Mouse (Mus musculus): ENCODE measurements around the gene Phf21a.

The Phf21a gene

DNA sequence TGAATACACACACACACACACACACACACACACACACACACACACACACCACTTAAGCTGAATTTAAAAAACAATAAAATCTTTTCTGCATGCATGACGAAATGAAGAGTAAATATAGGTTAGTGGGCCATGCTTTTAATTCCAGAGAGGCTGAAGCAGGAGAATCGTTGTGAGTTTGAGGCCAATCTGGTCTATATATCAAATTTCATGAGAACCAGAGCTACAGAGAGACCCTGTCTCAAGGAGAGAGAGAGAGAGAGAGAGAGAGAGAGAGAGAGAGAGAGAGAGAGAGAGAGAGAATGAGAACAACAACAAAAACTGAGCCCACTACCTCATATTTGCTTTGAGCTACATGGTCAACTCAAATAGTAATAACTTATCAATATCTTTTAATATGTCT lies at the start of gene Phf21a:
TSS of gene Phf21a (plus strand) at position 301 of the 400 bp plus-strand sequence.
- DNase-seq, result no peak

DNA sequence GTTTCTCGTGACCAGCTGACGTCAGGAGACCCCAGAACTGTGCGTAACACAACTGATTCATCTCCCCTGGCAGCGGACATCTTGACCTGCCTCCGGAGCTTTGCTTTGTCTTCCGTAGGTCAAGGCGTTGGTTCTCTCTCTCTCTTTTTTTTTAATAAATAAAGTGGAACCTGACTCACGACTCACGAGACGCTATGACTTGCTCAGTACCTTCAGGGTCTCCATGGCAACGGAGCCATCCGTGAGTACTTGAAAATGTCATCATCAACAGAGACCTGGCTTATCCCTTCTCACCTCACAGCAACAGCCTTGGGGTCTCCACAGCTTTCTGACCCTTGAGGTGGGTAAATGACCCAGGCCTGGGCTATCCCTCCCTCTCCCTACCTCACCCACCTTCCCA lies 49.6 kb upstream of the Phf21a start:
- DNase-seq, result no peak

DNA sequence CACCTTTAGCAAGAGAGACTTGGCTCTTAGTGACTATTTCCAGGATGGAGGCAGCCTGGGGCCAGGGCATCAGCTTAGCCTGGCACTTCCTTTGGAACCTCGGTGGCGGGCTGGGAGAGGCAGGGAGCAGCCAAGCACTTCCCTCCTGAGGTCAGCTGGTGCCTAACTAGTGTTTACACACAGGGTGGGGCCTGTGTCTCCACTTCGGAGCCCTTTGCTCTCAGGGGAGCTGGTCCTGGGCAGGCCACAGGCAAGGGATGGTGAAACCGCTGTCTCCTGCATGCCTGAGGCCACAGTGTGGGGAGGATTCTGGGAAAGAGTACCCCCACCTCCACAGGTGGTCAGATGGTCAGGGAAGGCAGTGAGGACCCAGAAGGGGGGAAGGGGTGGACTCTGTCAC lies 45.3 kb upstream of the Phf21a start:
- no peak for DNase-seq

DNA sequence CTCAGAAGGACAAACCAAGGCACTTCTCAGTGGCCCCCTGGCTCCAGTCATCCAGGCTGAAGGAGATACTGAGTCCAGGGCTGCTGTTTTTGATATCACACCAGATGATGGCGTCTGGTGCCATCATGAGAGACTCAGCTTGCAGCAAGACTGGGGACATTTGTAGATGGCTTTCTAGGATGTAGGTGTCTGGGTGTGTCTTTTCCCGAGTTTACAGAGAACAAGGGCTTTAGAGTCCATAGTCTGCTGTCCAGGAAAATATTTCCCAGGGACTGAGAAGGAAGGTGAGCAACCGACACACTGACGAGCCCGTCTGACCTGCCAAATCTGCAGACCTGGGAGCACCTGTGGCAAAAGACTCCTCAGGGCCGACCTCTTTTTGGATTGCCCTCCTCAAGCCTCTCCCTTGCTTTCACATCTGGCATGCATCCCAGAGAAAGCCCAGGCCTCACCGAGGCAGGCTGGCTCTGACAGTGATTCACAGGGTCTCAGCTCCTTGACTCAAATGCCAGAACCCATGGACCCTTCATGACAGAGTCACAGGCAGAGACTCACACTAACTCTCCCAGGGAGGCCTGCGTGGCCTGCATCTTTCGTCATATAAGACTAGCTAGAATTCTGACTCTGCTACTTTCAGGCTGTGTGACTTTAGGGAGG lies 44.8 kb upstream of the Phf21a start:
- DNase-seq, result no peak

DNA sequence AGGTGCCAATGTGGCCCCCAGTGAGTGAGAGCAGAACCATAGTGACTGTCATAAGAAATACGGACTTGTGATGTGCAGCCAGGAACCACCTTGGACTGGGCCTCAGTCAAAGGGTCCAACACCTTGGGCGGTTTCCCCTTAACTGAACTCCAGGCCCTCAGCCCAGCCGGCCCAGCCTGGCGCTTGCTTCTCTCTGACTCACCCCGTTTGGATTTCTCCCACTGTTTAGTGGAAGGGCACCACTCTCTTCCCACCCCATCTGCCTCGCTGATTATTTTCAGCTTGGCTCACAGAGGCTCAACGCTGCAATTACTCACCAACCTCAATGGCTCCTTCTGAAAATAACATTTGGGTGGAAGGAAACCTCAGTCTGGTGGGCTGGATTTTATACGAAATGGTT lies 40.7 kb upstream of the Phf21a start:
- DNase-seq, result no peak

DNA sequence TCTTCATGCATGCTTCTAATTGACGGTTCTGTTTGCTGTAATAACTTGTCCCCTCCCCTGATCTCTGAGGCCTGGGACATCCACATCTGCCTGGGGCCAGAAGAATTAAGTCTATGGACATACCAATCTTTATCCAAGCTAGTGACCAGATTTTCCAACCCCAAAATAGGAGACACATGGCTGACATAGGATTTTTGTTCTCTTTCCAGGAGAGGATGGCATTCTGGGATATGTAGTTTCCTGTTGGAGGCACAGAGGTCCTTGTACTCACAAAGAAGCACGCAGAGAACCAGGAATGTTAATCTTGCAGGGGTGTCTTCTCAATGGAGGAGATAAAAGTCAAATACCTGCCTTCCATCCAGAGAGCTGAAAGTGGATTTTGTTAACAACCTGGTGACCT lies 40.2 kb upstream of the Phf21a start:
- DNase-seq, result no peak

DNA sequence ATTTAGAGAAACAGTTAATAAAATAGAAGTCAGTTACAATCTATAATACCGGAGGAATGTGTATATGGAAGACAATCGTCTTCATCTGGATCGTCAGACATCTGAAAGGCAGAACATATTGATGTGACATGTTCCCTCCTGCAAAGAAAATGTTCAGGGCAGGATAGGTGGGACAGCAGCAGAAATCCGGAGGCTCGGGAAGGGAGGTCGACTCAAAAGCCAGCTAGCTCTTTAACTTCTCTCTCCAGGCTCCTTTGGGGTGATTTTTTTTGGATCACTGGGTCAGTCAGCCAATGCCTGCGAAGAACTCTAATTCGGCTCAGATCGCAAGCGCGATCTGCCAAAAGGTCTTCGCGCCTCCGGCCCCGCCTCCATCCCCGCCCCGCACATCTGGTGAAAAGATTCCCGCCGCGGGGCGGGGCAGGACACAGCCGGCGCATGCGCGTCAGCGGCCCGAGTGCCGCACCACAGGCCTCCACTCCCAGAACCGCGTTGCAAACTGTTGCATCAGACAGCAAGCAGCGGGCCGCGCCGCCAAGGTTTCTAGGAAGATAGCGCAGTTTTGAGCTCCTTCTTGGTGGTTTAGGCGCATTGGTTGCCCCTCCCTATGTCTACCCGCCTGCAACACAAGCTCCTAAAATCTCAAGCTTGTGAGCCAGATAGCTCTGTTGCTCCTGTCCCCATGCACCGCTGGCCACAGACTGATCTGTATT lies 37.7 kb upstream of the Phf21a start:
- DNase-seq, result peak; percentile 94 to 96

DNA sequence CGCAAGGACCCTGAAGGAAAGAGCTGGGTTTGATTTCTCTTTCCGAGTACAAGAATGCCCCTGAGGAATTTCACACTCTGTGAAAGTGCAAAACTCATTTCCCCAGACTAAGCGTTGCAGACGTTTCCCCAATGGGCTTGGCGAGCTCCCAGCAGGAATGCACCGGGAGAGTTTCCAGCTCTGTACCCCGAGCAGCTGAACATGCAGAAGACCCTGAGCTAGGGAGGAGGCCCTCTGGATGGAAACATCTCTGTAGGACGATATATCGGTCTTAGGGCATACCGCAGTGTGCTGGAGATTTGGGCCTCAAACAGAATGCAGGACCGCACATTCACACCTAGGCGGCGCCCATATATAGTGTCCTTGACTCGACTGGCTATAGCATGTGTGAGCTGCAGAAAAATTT lies 37.1 kb upstream of the Phf21a start:
- peak; percentile 68 to 77 for DNase-seq

DNA sequence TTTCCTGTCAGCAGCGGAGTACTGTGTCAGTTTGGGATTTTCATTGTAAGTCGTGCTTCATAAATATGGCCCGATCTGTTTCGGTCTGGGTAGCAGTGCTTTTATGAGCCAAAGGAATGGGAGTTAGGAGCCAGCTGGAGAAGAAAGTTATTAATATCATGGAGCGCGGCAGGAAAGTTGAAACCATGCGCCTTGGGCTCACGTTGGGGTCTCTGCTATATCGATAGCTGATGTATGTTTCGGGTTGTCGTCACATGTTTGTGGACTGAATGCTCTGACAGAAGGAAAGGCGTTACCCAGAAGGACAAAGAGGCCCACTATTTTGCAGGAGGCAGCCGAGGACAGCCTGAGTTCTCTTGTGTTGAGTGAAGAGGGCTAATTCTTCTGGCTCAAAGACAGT lies 36.2 kb upstream of the Phf21a start:
- DNase-seq, result no peak

DNA sequence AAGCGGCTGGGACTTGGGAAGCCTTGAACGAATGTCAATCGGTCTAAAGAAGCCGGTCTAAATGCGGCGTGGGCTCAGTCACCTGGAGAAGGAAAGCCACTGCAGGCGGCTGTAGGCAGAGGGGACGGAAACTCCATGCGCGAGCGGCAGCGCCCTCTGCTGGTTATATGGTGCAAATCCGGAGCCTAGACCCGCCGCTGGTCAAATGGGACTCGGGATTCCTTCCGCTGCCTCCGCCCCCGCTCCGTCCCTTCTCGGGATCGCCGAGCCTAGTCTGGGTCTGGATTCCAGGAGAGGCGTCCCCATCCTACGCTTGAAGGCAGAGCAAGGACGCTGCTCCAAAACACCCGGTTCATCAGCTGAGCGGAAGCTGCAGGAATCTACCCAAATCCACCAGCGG lies 34.4 kb upstream of the Phf21a start:
- DNase-seq, result peak; percentile 95

DNA sequence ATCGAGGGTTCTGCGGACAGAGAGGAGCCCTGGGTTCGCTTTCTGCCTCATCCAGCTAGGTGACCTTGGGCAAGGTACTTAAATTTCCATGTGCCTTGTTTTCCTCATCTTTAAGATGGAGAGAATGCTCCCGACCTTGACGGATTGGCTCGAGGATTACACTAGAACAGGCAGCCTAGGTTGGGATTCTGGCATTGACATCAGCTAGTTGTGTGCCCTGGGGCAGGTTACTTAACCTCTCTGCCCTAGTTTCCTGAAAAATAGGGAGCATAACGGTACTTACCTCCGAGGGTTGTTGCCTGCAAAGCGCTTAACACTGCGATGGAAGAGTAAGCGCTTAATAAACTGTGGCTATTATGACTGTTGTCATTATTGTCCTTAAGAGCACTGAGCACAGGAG lies 34.0 kb upstream of the Phf21a start:
- DNase-seq, result no peak

DNA sequence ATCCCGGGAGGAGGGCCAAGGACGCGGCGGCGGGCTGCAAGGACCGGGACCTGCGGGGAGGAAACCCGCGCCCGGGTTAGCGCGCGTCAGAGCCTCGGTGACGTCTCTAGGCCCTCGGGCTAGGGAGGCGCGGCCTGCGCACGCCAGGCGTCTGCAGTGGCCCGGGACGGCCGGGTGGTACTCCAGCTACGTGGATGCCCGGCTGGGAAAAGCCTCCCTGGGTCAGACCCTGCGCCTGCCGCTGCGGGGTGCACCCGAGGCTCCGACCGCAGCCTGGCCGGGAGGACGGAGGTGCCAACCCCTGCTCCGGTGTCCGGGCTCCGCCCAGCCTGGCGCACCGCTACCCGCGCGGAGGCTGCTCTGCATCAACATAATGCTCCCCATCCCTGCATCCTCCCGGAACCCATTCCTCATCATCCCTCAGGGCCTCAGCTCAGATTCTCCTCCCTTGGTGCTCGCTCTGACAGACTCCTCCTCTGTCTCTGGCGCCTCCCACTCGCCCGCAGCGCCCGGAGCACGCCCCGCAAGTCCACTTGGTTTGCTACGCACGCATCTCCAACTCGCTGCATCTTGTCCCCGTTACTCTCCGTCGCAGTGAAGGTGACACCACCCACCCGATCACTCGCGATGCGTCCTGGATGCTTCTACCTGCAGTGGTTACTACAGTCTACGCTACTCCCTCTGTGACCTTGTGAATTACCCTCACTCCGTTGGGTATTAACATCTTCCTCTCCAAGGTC lies 33.3 kb upstream of the Phf21a start:
- DNase-seq, result peak; percentile 58 to 69

DNA sequence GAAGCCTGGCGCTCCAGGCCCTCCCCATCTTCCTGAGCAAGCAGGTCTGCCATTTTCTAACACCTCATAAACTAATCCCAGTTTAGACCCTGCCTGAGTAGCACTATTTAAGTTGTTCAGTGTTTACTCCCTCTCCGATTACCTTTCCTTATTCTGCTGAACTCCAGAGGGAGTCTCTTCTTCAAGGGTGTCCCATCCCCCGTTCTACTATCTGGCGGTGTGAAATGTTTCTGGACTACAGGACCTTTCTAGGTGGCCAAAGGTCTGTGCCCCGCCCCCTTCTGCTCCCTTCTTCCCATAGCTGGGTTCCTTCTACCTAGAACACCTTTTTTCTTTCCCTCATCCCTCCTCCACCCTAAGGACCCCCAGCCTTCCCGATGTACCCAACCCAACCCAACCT lies 32.6 kb upstream of the Phf21a start:
- DNase-seq, result peak; percentile 35 to 55

DNA sequence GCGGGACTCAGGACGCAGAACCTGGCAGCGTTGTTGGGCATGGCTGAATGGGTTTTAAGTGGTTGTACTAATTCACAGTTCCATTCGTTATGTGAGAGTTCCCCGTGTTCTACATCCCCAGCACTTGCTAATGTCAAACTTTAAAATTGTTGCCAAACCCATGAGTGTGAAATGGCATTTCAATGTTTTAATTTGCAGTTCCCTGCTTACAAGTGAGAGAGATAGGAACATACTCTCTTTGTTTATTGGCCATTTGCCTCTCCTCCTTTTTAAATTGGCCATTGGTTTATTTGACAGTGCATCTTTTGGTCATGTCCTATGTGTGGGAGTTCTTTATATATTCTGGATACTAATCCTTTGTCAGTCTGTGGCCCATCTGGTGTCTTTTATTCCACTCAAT lies 31.6 kb upstream of the Phf21a start:
- DNase-seq, result no peak

DNA sequence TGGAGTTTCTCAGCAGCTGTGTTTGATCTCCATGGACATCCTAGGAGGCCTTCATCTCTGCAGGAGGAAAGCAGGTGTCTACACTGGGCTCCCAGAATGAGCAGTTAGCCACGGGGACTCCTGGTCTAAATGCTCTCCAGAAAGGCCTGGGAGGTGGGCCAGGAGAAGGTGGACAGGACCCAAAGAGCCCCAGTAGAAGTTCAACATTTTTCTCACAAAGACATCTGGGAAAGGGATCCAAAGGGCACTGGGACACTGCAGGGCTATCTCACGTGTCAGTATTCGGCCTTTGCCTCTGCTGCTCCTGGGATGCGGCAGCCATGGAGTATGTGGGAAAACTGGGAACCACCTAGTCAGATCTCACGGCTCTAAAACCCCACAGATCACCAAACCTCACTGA lies 29.8 kb upstream of the Phf21a start:
- DNase-seq, result peak in 1 of 2 experiments; percentile 13

DNA sequence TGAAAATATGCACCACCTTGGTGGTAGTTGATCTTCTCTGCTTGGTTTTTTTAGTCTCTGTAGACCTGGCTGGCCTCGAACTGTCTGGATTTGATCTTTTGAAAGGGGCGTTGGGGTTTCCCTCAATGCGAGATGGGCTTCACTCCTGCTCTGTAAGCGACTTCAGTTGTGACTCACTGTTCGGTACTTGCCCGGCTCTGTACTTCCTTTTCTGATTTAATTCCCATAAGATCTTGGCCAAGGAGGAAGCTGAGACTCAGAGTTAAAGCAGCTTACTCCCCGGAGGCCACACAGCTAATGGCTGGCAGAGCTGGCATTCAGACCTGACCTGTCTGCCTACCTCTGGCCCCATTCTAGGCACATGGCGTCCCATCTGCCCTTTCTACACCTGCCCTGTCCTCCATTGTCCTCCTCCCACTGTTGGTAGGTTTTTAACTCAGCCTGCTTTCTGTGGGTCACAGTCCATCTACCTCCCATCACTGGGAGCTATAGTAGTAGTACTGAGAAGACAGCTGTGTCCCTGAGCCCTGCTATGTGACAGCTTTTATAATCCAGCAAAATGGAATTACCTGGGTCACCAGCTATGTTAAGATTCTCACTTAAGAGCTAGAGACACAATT lies 27.5 kb upstream of the Phf21a start:
- DNase-seq, result no peak

DNA sequence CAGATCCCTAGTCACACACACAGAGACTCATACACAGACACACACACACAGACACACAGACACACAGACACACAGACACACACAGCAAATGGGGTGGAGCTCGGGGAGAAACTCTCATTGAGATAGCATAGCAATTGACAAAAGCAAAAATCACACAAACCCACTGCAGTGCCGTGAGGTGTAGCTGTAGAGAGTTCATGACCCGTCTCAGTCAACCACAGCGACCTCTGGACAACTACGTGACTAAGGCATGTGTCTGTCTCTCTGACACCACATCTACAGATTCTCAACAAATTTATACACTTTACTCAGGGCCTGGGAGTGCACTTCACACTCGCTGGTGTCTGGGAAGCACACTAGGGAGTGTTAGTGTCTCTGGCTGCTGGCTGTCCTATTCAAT lies 27.0 kb upstream of the Phf21a start:
- DNase-seq, result no peak

DNA sequence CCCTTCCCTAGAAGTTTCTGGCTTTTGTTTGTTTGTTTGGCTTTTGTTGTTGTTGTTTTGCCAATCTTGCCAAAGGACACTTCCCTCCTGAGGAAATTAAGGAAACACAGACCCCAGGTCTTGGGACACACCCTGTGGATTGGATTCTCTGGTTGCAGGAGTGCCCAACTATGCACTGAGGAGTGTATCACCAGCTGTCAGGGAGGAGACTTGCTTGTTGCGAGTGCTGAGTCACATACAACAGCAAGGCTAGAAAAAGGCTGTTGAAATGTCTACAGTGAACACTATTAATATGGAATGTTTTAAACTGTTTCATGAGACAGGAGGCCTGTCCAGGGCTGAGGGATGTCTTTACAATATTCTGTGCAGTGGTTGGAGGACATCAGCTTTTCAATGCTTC lies 26.0 kb upstream of the Phf21a start:
- no peak for DNase-seq

DNA sequence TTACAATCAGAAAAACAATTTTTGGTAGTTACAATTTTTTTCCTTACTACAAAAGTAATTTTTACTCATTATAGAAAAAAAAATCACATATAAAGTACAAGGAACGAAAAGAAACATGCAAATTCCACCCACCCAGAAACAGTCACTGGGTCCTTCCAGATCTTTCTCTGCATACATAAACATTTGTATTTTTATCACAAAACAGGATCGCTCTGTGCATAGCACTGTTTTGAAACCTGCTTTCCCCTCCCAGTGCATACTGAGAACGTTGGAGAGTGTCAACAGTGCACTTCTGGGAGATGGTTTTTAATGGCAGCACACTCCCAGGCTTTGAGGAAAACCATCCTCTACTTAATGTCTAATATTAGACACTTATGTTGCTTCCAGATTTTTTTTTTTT lies 25.3 kb upstream of the Phf21a start:
- DNase-seq, result no peak

DNA sequence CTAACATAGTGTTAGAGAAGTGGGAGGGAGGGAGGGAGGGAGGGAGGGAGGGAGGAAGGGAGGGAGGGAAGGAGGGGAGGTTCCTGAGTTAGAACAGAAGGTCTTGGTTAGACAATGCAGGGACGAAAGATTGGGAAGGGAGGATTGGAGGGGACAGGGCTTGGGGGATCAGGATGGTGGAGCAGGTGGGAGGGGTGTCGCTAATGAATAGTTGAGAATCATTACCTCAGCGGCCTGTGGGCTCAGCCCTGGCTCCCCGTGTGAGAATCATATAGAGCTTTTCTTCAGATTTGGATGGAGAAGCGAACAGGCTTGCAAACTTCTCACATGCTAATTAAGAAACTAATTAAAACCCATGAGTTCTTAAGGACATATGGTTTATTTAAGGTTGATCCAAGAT lies 23.3 kb upstream of the Phf21a start:
- no peak for DNase-seq

DNA sequence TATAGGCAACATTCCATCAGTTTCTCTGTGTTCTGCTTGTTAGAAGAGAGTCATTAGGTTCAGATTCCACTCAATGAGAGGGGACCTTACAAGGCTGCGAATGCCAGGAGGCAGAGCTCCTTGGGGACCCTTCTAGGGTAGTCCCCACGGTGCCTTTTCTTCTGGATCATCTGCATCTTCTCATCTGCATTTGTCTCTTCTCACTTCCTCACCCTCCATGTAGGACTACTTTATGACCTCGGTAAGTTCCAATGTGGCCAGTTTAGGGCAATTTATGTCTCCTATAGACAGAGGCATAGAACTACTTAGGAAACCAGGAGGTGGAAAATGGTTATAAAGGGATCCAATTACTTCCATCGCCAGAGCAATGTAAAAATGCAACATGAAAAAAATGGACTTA lies 21.8 kb upstream of the Phf21a start:
- no peak for DNase-seq

DNA sequence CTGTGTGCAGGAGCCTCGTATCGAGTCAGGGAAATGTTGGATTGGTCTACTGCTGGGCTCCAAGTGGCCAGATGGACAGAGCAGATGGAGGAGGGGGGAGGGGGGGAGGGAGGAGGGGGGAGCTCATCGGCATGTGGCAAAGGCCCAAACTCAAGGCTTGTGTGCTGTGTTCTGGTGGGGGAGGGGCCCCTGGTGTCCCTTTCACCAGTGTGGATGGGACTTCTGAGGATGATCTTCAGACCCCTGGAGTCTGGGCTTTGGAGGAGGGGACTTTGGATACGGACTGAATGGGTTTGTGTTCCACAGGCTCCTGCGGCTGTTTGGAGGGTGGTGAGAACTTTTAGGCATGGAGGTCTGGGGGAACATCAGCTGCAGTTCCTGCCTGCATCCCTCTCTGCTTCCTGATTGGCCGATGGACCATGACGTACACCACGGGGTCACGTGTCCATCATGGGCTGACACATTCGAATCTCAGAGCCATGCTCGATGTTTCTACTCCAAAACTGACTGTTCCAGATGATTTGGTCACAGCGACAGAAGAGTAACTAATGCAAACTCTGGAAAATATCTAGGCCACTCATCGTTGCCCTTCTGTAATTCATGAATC lies 16.7 kb upstream of the Phf21a start:
- DNase-seq, result no peak

DNA sequence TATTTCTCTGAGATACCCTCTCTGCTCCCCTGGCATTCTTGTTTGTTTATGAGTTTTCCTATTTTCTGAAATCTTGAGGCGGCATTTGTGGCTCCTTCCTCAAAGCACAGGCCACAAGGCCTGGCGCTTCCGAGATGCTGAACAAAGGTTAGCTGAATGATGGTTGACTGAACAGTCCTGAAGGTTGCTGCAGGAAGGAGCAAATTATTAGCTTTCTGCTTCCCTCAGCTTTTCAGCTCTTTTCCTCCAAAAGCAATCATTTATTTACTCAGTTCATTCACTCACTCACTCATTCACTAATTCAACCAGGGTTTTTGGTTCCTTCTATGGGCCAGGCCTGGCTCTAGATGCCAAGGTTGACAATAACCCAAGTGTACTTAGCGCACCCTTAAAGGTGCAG lies 10.7 kb upstream of the Phf21a start:
- DNase-seq, result peak in 1 of 2 experiments; percentile 33

Data from kidney, postnatal 4 days (tissue).